Mouse (Mus musculus) forebrain, postnatal 0 days (tissue): Measurements from ENCODE around the gene Abl1. TPM values are rescaled to one million over a fixed set of nuclear protein-coding genes. Genes with fewer than 3 reads are reported as not detected.

Experiments
- ATAC-seq: fragments of 200-750 bp; cut with Nextera tagmentation; 2 replicates; pipeline ENCODE4 v1.8.0; 2017; ENCODE audit warnings: mild to moderate bottlenecking, moderate library complexity
- DNase-seq: peaks from one replicate; pipeline ENCODE4 v3.0.0-alpha.2; 2015
- H3K27ac ChIP-seq: fragments of 300-500 bp; sonication (generic); 2 replicates; pipeline ENCODE4 v1.5.1; 2014; ENCODE audit warnings: low read depth, mild to moderate bottlenecking, antibody characterized with exemption, low read length, moderate library complexity, mixed read lengths
- H3K27me3 ChIP-seq: fragments of 300-500 bp; sonication (generic); 2 replicates; pipeline ENCODE4 v1.6.1; 2014; ENCODE audit warnings: mild to moderate bottlenecking, low read length, mixed read lengths; ENCODE audit not compliant: insufficient read depth
- H3K36me3 ChIP-seq: fragments of 300-500 bp; sonication (generic); 2 replicates; pipeline ENCODE4 v1.6.1; 2014; ENCODE audit warnings: mild to moderate bottlenecking, moderate library complexity; ENCODE audit not compliant: insufficient read depth
- H3K4me1 ChIP-seq: fragments of 300-500 bp; sonication (generic); 2 replicates; pipeline ENCODE4 v1.6.1; 2014; ENCODE audit warnings: antibody characterized with exemption; ENCODE audit not compliant: insufficient read depth
- H3K4me2 ChIP-seq: fragments of 300-500 bp; sonication (generic); 2 replicates; pipeline ENCODE4 v1.6.1; 2014; ENCODE audit warnings: low read depth, mild to moderate bottlenecking, moderate library complexity
- H3K4me3 ChIP-seq: fragments of 300-500 bp; sonication (generic); 2 replicates; pipeline ENCODE4 v1.5.1; 2014; ENCODE audit warnings: low read depth, low read length, mixed read lengths
- H3K9ac ChIP-seq: fragments of 300-500 bp; sonication (generic); 2 replicates; pipeline ENCODE4 v1.6.1; 2014; ENCODE audit warnings: mild to moderate bottlenecking
- H3K9me3 ChIP-seq: fragments of 300-500 bp; sonication (generic); 2 replicates; pipeline ENCODE4 v1.6.1; 2016; ENCODE audit warnings: low read length
- CTCF ChIP-seq: sonication (generic); IDR thresholded peaks from 2 replicates; pipeline ENCODE4 v1.5.1; 2016; ENCODE audit warnings: antibody characterized with exemption, control low read depth, low read depth
- WGBS: fragments of 180-500 bp; shearing (Covaris S2); extraction: QIAGEN DNeasy Blood & Tissue Kit; methylation state at CpG from one replicate; pipeline ENCODE4 v1.1.7; 2014; 5-methylcytosine and 5-hydroxymethylcytosine counted together
- polyA plus RNA-seq: library from polyadenylated mRNA; unstranded; fragments of >200 nt; fragmentation: Nextera tagmentation; extraction: Ambion mirVana; gene quantifications from 2 replicates; pipeline ENCODE4 v1.2.1, GENCODE M21; 2015
- total RNA-seq: library from RNA; depleted of rRNA; stranded (reverse); fragments of >200 nt; gene quantifications from 2 replicates; pipeline ENCODE4 v1.2.3, GENCODE M21; 2014

The Abl1 gene
- total and polyA plus RNA-seq, 2 experiments from 2014 or later, result 12.4 to 54.0 TPM

DNA sequence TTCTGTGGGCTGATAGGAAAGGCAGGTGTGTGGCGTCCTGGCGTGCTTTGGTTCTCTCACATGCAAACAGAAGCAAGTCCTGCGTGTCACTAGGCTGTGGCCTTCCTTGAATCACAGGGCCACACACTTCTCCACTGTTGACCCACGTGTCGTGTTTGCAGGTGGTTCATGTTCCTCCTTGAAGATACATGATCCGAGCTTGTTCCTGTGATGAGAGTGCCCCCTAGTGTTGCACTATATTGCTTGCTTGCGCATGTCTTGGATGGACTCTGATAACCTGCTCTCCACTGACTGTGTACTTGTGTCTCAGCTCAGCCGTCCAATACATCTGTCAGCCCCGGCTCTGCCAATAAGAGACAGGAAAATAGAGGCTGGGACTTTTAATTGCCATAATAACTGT, 96.9 kb downstream of the Abl1 start:
- ATAC-seq, result peak; percentile 75
- Histone ChIP-seq H3K36me3 (peaks cover 17% of the 10 kb centered on the region), H3K9me3 (no peaks in the 10 kb centered on the region)

DNA sequence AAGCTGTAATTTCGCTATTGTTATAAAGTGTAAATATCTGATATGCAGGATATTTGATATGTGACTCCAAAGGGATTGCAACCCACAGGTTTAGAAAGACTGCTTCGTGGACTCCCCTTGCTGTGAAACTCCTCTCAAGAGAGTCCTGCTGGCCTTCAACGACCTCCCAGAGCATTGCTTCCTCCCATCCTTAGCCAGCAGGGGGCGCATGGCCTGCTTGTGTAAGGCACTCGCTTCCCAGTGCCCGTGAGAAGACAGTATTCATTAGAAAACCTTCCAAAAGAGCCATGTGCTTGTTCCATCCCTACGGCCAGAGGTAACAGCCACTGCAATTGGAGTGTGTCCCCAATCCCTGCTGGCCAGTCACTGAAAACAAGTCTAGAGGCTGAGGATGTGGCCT, 98.9 kb downstream of the Abl1 start:
- H3K27me3 ChIP-seq, result no peaks in the 10 kb centered on the region
- peaks cover 26% of the 10 kb centered on the region for H3K36me3 ChIP-seq
- no peak overlapping the region for H3K4me2 ChIP-seq
- DNase-seq (peak; percentile 84), ATAC-seq (peak; percentile 53; the same call in 1 of the 2 replicates)
- H3K4me3 ChIP-seq, result no peak overlapping the region
- no peaks in the 10 kb centered on the region for H3K4me1 ChIP-seq
- 12% methylated on average over 7 of the region's 7 CpGs for WGBS
- no peak overlapping the region for H3K9ac ChIP-seq
- no peak overlapping the region for H3K27ac ChIP-seq
- no peaks in the 10 kb centered on the region for H3K9me3 ChIP-seq
- TF ChIP-seq CTCF, result peak; percentile 95

More for the DNA sequence above, 96.9 kb downstream of the Abl1 start:
- H3K4me1 ChIP-seq, result no peaks in the 10 kb centered on the region
- no peak overlapping the region for H3K4me3 ChIP-seq
- no peak overlapping the region for H3K4me2 ChIP-seq
- WGBS, result 41% methylated on average over 9 of the region's 9 CpGs
- no peak overlapping the region for H3K27ac ChIP-seq
- DNase-seq, result peak; percentile 86
- H3K9ac ChIP-seq, result no peak overlapping the region
- H3K27me3 ChIP-seq, result no peaks in the 10 kb centered on the region
- peak; percentile 95 for TF ChIP-seq CTCF

DNA sequence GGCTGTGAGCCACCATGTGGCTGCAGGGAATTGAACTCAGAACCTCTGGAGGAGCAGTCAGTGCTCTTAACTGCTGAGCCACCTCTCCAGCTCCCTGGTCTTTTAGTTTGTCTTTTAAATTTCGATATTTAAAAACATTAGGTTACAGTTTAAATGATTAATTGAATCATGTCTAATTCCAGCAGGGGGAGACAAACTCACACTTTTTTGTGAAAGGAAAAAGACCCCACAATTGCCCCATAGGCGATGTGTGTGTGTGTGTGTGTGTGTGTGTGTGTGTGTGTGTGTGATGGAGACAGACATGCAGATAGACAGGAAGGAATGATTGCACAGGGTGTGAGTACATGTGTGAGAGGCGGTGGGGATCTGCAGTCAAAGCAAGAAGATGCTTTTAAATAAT, 100.1 kb downstream of the Abl1 start:
- Histone ChIP-seq H3K27me3 (no peaks in the 10 kb centered on the region), H3K27ac (no peak overlapping the region), H3K9ac (no peak overlapping the region), H3K4me3 (no peak overlapping the region), H3K4me2 (no peak overlapping the region), H3K36me3 (peaks cover 37% of the 10 kb centered on the region), H3K4me1 (no peaks in the 10 kb centered on the region), H3K9me3 (no peaks in the 10 kb centered on the region)
- 63% methylated on average over 3 of the region's 3 CpGs for WGBS
- ATAC-seq (no peak), DNase-seq (peak; percentile 57)
- peak; percentile 62 for TF ChIP-seq CTCF

DNA sequence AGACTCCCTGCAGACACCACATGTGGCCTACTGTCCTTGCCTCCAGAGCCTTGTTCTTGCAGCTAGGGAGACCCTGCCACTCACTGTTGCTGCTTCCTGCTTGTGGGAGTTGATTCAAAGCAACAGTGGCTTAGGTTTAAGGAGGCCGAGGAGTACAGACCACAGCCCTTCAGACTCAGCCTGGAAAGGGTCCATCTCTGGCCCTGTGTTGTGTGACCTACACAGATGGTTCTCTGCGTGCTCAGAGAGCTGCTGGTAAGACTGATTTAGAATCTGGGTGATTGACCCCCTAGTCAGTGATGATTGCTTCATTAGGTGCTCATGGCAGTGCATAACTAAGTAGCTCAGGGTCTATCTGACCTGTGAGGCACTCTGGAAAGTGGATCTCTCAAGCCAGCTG, 101.0 kb downstream of the Abl1 start:
- H3K4me3 ChIP-seq, result no peak overlapping the region
- H3K9ac ChIP-seq, result no peak overlapping the region
- WGBS, result 86% methylated on average over 2 of the region's 2 CpGs
- no peaks in the 10 kb centered on the region for H3K27me3 ChIP-seq
- H3K36me3 ChIP-seq, result peaks cover 37% of the 10 kb centered on the region
- H3K27ac ChIP-seq, result no peak overlapping the region
- no peaks in the 10 kb centered on the region for H3K4me1 ChIP-seq
- H3K4me2 ChIP-seq, result no peak overlapping the region
- ATAC-seq, result no peak
- no peaks in the 10 kb centered on the region for H3K9me3 ChIP-seq
- no peak for DNase-seq
- TF ChIP-seq CTCF, result no peak

DNA sequence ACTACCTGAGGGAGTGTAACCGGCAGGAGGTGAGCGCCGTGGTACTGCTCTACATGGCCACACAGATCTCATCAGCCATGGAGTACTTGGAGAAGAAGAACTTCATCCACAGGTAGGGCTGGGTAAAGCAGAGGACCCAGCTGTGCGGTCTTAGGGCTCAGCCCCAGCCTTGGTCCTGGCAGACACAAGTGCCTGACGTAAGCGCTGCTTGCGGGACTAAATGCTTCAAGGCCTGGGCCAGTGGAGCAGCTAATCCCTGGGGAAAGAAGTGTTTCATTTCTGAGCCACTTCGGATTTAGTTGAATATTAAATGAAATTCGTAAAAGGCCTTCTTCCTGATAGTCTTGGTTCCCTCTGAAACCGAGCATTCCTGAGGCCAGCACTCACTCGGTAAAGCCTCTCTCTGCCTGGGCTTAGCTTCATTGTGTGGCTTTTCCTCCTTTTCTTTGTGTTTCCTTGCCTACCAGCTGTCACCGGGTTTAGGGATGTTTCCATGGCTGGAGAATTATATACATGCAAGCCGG, 102.6 kb downstream of the Abl1 start:
- Histone ChIP-seq H3K9me3 (no peaks in the 10 kb centered on the region), H3K4me1 (no peaks in the 10 kb centered on the region), H3K27me3 (no peaks in the 10 kb centered on the region), H3K9ac (no peak overlapping the region), H3K4me2 (no peak overlapping the region), H3K4me3 (no peak overlapping the region), H3K27ac (no peak overlapping the region), H3K36me3 (peaks cover 38% of the 10 kb centered on the region)
- WGBS, result 75% methylated on average over 13 of the region's 13 CpGs
- TF ChIP-seq CTCF, result no peak
- no peak for ATAC-seq
- DNase-seq, result no peak

DNA sequence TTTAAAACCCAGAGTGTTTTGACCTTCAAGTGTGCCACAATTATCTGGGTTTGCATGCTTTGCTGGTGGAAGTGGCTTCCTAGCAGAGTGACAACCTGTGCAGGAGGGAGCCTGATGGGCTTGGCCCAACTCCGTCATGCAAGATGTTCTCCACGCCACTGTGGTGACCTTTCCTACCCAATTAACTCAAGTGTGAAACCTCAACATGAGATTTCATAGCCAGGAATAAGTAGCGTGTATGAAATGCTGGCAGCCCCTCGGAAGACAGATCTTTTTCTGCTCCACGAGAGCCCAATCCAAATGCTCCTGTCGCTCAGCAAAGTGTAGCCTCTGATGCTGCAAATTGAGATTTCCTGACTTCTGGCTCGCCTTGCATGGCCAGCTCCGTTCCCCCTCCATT, 103.1 kb downstream of the Abl1 start:
- Histone ChIP-seq H3K4me1 (no peaks in the 10 kb centered on the region), H3K9ac (no peak overlapping the region), H3K27me3 (no peaks in the 10 kb centered on the region), H3K4me2 (no peak overlapping the region), H3K9me3 (no peaks in the 10 kb centered on the region), H3K27ac (no peak overlapping the region), H3K4me3 (no peak overlapping the region), H3K36me3 (peaks cover 40% of the 10 kb centered on the region)
- ATAC-seq (no peak), DNase-seq (no peak)
- TF ChIP-seq CTCF, result no peak
- 75% methylated on average over 8 of the region's 8 CpGs for WGBS

DNA sequence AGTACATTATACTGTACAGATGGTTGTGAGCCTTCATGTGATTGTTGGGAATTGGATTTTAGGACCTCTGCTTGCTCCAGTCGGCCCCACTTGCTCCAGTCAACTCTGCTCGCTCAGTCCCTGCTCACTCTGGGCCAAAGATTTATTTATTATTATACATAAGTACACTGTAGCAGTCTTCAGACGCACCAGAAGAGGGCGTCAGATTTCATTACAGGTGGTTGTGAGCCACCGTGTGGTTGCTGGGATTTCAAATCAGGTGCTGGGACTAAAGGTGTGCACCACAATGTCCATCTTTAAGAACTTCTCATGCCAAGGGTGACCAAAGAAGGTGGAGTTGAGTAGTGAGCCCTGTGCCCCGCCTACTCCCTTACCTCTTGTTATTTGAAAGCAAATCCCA, 104.4 kb downstream of the Abl1 start:
- Histone ChIP-seq H3K4me2 (no peak overlapping the region), H3K9ac (no peak overlapping the region), H3K4me1 (no peaks in the 10 kb centered on the region), H3K9me3 (no peaks in the 10 kb centered on the region), H3K36me3 (peaks cover 54% of the 10 kb centered on the region), H3K27ac (no peak overlapping the region), H3K4me3 (no peak overlapping the region), H3K27me3 (no peaks in the 10 kb centered on the region)
- DNase-seq, result no peak
- no peak for TF ChIP-seq CTCF
- ATAC-seq, result no peak
- 84% methylated on average over 6 of the region's 6 CpGs for WGBS
